Mouse (Mus musculus): ENCODE measurements around the gene Ly6g6f. TPM values are rescaled to one million over a fixed set of nuclear protein-coding genes. Genes with fewer than 3 reads are reported as not detected.
A peak's percentile ranks its signal among the peaks of the same experiment; 100 is the strongest.

Ly6g6f gene
- total RNA-seq, 4 experiments from 2014 or later: 0.41 to 1.0 (median 0.89) TPM; not detected in 1

GRCm38 (mm10) chr17:35079778-35080177 is 5.6 kb downstream of the Ly6g6f start:
- no peak for DNase-seq (ENCODE audit: low spot score in 2 of 2)

GRCm38 (mm10) chr17:35077786-35078233 is 7.6 kb downstream of the Ly6g6f start, which contains the start of gene Ly6g6d:
Gene Ly6g6d (minus strand): TSS chr17:35078065.
- no peak for DNase-seq (ENCODE audit: low spot score in 2 of 2)

- no peak for DNase-seq (ENCODE audit: low spot score in 2 of 2)
These were observed 8.1 kb downstream of the Ly6g6f start for GRCm38 (mm10) chr17:35077285-35077684.

GRCm38 (mm10) chr17:35076507-35077176 is 8.8 kb downstream of the Ly6g6f start, which contains the start of gene Ly6g6e:
Gene Ly6g6e (plus strand): TSS chr17:35076902.
- DNase-seq (ENCODE audit: low spot score in 2 of 2): no peak

GRCm38 (mm10) chr17:35074097-35074496 is 11.3 kb downstream of the Ly6g6f start:
- no peak for DNase-seq (ENCODE audit: low spot score in 2 of 2)

- no peak for DNase-seq (ENCODE audit: low spot score in 2 of 2)
These were observed 14.0 kb downstream of the Ly6g6f start for GRCm38 (mm10) chr17:35071454-35071853.

GRCm38 (mm10) chr17:35070556-35071229 is 14.7 kb downstream of the Ly6g6f start:
- no peak for DNase-seq (ENCODE audit: low spot score in 2 of 2)

GRCm38 (mm10) chr17:35068213-35068914 is 17.0 kb downstream of the Ly6g6f start:
- no peak for DNase-seq (ENCODE audit: low spot score in 2 of 2)

GRCm38 (mm10) chr17:35066084-35066483 is 19.3 kb downstream of the Ly6g6f start, which contains the start of gene Mpig6b:
Gene Mpig6b (minus strand): TSS chr17:35066184.
- no peak for DNase-seq (ENCODE audit: low spot score in 2 of 2)

- no peak for DNase-seq (ENCODE audit: low spot score in 2 of 2)
These were observed 20.2 kb downstream of the Ly6g6f start, which contains the start of gene Ly6g6c for GRCm38 (mm10) chr17:35064951-35065947. Gene Ly6g6c (plus strand): TSS chr17:35065388.

GRCm38 (mm10) chr17:35064378-35064877 is 21.0 kb downstream of the Ly6g6f start:
- DNase-seq (ENCODE audit: low spot score in 2 of 2): no peak

GRCm38 (mm10) chr17:35063466-35063865 is 21.9 kb downstream of the Ly6g6f start:
- DNase-seq (ENCODE audit: low spot score in 2 of 2): no peak

- DNase-seq (ENCODE audit: low spot score in 2 of 2): no peak
These were observed 24.1 kb downstream of the Ly6g6f start for GRCm38 (mm10) chr17:35061299-35061698.

- no peak for DNase-seq (ENCODE audit: low spot score in 2 of 2)
These were observed 24.6 kb downstream of the Ly6g6f start for GRCm38 (mm10) chr17:35060737-35061297.

GRCm38 (mm10) chr17:35060071-35060470 is 25.3 kb downstream of the Ly6g6f start:
- DNase-seq (ENCODE audit: low spot score in 2 of 2): no peak

- peak; percentile 47 to 61 for DNase-seq (ENCODE audit: low spot score in 2 of 2)
These were observed 26.2 kb downstream of the Ly6g6f start, which contains the start of gene Ddah2 for GRCm38 (mm10) chr17:35058911-35059892. Gene Ddah2 (plus strand): TSS chr17:35059035.

- DNase-seq (ENCODE audit: low spot score in 2 of 2): no peak
These were observed 27.1 kb downstream of the Ly6g6f start for GRCm38 (mm10) chr17:35058316-35058715.

GRCm38 (mm10) chr17:35057090-35057489 is 28.3 kb downstream of the Ly6g6f start:
- DNase-seq (ENCODE audit: low spot score in 2 of 2): no peak

Measured in layer of hippocampus, adult 8-10 months (tissue).